Mouse (Mus musculus) thymus, postnatal 36 days (tissue): ENCODE measurements at regions not wholly inside any gene's neighbourhood (a gene's known extent, or its start where the extent isn't known, plus 50 kb on each side); places are given as distances from the start of the nearest gene placed in this dataset.
"Not testable (repeated sequence)": the region's sequence is repeated elsewhere in the genome, so short reads cannot be mapped to it uniquely, and the experiment has no call there.

ENCODE experiments used
- DNase-seq, 2 experiments: peaks; one replicate each; pipeline ENCODE4 v3.0.0; 2022; ENCODE audit warnings: mixed read lengths in 2 of 2

DNA sequence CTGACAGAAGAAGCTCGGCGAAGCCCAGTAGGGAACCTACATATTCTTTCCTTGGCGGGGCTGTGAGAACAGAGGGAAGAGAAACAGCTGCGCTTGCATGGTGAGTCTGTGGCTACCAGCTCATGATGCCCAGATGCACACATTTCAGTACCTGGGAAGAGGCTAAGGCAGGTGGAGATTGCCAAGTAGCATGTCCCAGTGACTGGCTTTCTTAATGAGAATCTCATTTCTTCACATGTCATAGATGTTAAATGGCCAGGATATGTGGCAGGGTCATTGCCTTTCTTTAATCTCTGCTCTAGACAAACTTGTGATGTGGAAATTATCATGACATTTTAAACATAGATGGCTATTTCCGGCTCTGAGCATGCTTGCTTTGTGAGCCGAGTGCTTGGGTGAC, 109.5 kb upstream of the Tns3 start:
- no peak for DNase-seq

DNA sequence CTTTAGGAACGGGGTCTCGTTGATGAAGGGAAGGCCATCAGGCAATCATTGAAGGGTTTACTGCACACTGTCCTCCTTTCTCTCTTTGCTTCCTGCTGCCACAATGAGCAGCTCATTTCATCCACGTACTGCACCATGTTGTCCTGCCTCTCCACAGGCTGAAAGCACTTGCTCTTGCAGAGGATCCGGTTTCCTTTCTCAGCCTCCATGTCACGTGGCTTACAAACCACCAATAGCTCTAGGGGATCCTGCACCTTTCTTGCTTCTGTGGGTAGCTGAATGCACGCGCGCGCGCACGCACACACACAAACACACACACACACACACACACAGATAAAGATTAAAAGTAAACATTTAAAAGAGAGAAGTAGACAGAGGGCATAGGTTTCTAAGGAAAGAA, 108.9 kb upstream of the Tns3 start:
- DNase-seq: peak in 1 of 2 experiments; percentile 8

DNA sequence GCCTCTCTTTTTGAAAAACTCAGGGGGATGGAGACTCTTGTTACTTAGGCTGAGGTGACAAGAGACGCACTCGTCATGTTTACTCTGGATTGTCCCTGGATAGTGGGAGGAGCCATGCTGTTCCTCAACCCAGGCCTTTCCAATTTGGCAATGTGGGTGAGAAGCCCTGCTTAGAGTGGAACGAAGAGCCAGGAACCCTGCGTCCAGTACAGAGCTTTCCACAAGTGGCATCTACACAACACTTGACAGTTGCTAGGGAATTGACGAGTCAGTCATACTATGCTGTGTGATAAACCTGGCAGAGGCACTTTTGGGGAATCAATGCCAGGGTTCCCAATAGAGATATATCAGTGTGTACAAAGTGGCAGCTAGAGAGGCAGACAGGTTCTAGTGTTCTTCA, 108.2 kb upstream of the Tns3 start:
- DNase-seq: no peak

DNA sequence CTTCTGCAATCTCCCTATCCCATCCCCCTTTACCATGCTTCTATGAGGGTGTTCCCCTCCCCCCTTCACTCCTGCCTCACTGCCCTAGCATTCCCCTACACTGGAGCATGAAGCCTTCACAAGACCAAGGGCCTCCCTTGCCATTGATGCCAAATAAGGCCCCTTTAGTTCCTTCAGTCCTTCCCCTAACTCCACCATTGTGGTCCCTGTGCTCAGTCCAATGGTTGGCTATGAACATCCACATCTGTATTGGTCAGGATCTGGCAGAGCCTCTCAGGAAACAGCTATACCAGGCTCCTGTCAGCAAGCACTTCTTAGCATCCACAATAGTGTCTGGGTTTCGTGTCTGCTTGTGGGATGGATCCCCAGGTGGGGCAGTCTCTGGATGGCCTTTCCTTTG, 104.4 kb upstream of the Tns3 start:
- not testable (repeated sequence) for DNase-seq

DNA sequence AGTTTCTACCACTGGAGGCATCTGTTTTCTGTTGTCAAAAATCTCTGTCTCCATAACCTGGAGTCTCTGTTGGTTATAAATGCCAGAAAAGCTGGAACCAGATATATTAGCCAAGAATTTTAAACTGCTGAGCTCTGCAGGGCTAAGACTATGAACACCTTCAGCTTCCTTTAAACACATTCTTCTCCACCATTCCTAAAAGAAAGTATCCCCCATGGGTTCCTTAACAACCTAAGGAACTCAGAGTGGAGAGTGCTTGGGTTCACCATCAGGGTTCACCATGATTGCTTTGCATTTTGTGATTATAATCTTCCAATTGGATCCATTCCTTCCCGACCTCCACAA, 101.2 kb upstream of the Tns3 start:
- no peak for DNase-seq

DNA sequence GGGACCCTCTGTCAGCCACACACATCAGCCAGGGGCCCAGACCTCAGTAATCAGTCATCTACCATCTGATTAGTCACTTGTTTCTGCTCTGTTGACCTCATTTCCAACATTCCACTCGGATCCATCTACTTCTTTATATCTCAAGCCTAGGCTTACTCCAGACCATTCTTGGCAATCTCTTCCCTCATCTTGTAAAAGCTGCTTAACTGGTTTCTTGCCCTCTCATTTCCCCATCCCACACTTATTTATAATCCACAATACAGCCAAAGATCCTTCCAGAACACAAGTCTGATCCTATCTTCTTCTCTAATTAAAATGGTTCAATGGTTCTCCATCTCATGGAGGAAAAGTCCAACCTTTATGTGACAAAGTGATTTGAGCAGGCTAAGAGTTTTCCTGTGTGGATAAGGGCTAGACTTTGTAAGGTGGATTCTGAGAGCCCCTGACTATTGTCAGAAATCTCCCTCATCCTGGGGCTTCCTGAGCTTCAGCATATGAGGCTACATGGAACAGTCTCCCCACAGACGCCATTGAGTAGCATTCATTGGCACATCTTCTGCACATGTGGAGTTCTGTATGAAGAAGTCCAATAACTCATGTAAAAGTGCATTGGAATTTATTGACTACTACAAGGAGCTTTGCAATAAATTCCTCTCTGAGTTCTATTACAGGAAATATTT, 100.7 kb upstream of the Tns3 start:
- no peak for DNase-seq

DNA sequence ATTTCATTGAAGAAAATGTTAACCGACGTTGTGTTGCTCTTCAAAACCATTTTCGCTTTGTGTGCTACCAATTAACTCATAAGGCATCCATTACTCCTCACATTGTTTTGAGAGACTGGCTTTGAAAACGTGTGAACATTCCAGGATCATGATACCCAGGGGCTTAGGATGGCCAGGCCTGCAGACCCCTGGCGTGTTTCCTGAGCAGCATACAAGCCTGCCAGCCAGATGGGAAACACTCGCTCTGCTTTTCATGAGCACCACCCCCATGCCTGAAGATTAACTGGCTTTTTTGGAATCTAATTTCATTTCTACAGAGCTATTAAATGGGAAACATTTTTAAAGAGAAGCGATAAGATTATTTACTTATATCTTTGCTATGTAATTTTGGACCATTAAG, 99.1 kb upstream of the Tns3 start:
- DNase-seq: no peak

DNA sequence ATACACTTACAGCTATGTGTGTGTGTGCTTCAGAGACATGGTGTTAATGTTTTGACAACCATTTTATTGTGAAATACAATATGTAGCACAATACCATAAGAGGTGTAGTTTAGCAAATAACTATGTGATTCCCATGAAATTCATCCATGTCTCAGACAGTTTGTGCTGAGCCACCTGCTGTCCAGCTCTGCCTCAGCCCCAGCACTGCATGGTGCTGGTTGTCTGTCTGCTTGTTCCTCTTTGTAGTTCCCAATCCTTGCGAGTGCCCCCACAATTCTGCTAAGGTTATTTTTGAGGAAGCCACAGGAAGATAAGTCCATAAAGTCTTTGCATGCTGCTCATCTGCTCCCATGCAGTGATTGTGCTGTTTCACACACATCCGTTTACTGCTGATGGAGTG, 97.8 kb upstream of the Tns3 start:
- DNase-seq: no peak

DNA sequence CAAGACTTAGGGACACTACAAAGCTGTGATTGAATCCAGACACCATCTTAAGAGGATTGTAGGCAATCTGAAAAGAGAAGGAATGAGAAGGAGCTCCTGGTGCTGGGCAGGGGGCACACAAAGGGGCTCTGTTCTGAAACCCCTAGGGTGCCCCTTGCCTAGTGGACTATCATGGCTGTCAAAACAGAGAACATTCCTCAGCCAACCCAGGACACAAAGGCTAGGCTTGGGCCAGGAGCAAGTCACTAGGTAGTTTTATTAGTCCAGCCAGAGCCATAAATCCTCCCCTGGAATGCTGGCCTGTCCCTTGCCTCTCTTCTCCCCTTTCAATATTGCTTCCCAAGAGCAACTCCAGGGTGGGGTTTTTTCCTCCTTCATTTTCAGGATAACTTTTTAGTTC, 97.3 kb upstream of the Tns3 start:
- DNase-seq: no peak

DNA sequence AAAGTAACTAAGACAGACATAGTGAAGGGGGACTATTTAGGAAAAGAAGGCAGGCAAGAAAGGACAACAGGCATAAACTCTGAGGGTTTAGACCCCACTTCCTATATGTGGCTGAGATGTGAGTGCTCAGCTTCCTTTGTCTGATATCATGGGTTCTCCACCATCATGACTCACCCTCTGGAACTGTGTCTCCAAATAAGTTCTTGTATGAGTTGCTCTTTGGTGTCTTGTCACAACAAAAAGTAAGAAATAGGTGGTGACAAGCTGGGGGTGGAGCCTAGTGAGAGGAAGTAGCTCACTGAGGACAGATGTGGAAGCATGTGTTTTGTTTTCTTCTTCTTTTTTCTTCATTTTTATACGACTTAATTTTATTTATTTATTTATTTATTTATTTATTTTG, 95.5 kb upstream of the Tns3 start:
- no peak for DNase-seq

DNA sequence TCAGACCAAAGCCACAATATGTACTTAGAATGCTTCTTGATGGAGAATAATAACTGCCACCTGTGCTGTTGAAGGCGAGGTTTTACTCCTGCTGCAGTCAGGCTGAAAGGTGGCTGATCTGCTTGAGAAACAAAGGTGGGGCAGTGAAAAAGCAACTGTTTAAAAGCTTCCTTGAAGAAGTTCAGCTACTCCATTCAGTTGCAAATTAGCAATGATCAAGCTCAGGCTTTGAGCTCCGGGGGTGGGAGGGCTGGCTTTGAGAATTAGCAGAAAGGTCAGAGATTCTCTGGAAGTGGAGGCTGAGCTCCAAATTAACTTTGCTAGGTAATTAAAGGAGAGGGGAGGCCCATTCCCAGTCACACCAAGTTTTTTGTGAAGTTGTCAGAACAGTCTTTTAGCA, 90.2 kb upstream of the Tns3 start:
- DNase-seq: not testable (repeated sequence)

DNA sequence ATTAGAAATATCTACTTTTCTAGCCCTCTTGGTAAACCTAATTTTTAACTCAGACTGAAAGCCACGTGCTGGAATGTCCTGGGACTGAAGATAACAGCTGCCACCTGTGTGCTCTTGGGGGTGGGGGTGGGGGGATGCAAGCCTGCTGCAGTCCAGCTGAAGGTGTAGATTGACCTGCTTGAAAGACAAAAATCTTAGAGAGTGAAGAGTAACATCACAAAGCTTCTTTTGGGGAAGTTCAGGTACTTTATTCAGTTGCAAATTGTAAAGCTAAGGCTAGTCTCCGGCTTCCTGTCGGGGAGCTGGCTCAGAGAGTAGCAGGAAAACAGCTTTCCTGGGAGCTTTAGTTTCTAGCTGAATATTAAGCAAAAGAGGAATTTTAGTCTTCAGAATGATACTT, 71.4 kb upstream of the Tns3 start:
- not testable (repeated sequence) for DNase-seq

DNA sequence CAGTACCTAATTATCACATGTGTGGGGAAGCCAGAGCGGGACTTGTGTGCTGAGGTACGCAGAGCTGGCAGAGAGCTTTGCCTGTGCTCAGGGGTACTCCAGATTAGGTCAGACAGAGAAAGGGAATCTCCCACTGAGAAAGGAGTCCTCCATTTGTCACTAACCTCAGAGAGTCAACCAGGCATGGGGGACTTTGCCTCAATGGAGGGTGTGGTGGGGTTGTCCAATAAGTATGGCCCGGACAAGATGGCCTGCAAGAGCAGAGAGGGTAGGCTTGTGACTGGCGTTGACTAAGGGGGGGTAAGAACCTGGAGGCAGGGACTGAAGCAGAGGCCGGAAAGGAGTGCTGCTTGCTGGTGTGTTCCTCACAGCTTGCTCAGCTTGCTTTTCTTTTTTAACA, 62.7 kb upstream of the Tns3 start:
- no peak for DNase-seq

DNA sequence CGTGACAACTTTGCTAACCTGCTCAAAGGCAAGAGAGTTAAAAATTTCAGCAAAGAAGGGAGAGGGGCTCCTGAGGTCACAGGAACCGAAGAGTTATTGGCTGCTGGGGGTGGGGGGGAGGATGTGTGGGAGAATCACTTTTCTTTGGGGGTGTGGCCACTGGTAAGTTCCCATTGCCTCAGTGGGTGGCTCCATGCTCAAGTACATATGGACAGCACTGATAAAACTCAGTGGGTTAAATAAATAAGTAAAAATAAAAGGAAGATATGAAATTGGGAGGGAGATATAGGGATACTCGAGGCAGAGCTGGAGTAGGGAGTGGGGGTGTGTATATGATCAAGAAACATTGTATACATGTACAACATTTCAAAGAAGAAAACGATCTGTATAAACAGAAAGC, 61.2 kb upstream of the Tns3 start:
- no peak for DNase-seq

DNA sequence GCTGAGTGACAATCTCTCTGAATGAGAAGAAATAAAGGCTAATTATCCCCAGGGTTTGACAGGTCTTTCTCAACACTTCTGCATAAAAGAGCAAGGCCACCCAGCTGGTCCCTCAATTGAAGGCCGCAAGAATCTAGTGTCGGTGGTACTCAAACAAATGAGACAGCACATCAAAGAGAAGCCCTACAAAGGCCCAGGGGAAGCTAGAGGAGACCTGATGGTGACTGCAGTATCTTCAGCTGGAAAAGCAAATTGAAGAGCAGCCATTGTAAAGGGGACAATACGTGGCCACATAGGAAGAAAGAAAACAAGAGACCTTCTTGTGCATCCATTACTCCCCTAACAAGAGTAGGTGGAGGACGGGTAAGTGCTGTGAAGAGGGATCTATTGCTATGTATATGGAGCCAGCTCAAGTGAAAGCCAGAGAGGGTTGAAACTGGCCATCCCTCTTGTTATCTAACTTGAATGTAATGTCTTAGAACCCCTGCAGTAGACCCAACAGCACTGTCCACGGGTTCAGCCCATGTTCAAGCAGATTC, 58.8 kb upstream of the Tns3 start:
- no peak for DNase-seq

DNA sequence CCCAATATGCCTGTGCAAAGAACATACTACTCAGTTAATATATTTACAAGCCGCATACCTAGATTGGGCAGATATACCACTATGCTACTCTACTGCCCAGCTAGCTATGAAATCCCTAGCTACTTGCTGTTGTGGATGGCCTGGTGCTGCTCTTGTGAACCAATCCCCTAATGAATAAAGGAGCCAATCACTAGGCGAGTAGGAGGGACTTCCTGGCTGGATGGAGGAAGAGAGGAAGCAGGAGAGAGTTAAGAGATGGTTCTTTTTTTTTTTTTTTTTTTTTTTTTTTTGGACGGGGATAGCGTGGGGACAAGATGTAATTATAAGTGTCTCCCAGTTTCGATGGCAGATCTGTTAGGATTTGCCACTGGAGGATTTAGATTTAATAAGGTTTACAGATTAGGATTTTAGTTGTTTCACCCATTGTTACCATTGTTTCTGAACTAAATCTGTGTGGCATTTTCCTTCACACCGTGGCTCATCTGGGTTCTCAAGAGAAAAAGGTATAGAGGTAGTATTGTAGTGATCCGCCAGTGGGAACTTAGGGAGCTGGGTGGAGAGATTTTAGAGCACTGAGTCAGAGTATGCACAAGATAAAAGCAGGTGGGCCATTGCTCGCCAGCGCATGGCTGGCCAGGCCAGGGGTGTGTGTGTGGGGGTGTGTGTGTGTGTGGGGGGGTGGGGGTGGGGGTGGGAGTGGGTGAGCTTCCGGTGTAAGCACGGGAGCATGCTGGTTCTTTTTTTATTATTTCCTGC, 55.1 kb upstream of the Tns3 start:
- DNase-seq: no peak

DNA sequence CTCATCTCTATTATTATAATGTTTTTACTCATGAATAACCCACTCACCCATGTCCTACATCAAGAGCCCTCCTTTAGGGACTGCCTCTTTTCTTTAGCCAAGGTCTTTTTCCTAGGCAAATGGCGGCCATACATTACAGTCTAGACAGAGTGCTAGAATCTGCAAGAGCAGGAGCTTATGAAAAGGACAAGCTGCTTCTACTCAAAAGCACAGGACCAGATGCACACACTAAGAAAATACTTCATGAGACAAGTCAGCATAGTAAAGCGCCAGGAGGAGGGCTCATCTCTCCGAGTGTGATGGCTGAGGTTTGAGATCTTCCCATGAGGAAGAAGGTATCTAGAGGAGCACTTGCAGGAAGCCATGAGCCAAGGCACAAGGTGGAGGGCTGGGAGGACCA, 53.4 kb upstream of the Tns3 start:
- no peak for DNase-seq

DNA sequence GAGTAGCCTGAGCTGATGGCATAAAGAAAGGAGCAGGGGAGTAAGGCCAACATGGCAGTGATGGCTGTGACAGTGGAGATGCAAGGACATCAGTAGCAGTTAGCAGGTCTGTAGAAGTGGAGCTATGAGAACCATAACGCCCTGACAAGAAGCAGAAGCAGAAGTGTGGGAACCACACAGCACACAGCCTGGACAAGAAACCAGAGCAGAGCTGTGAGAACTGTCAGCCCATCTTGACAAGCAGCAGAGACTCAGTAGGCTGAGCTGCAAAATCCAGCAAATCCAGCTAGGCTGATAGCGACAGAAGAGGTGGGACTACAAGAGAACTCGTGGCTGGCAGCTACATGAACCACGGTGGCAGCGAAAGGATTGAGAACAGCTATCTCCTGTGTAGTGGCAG, 52.5 kb upstream of the Tns3 start:
- DNase-seq: no peak

DNA sequence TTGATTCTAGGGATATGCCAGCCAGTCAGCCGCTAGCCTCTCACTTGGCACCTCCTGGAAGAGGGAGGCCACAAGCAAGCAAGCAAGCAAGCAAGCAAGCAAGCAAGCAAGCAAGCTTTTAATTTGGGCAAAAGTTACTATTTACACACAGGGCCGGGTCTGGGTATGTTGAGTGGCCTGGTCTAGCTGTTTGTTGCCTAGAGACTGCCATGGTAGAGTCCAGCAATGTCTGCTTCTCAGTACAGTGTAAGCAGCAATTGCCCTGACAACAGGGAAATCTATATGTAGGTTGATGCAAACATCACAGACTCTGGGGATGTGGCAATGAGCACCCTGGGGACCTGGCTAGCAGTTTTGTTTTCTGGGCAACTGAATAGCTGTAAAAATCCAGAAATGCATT, 51.4 kb upstream of the Tns3 start:
- DNase-seq: no peak
